Mouse (Mus musculus): ENCODE results near the gene Mrtfb.
A peak's percentile ranks its signal among the peaks of the same experiment; 100 is the strongest.

Mrtfb gene

DNA sequence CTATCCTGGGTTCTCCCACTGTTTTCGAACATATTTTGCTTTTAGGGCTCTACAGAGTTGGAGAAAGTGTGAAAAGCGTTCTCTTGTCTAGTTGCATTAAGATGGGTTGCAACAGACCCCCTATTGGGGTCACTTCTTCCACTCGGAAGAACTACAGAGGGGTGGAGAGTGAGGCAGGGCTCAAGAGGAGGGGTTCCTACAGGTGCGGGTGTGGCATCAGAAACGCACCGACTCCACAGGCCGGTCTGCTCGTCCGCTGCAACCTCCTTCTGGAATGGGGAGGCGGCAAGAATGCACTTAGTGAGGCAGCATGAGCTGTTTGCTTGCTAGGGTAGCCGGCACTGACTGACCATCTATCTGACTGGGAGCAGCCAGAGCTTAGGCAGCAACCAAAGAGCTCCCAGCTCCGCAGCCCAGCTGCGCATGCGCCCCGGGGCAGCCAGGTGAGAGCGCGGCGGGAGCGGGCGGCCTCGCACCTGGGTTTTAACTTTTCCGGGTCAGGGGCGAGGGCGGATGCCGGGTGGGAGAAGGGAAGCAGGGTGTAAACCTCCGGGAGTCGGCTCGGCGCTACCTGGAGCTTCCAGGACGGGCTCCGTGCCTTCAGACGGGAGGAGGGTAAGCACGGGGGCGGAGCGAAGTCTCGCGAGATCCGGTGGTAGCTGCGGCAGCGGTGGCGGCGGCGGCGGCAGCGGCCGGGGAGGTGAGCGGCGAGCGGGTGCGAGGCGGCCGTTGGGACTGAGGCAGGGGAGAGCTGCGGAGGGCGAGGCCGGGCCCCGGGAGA lies at the start of gene Mrtfb:
Gene Mrtfb (plus strand): TSS at position 627 of the 781 bp plus-strand sequence.
- DNase-seq (ENCODE audit: low read depth, low spot score), result peak; percentile 56

GRCm38 (mm10) chr16:13207649-13208048 lies 48.6 kb upstream of the Mrtfb start:
- no peak for DNase-seq (ENCODE audit: low read depth, low spot score)

DNA sequence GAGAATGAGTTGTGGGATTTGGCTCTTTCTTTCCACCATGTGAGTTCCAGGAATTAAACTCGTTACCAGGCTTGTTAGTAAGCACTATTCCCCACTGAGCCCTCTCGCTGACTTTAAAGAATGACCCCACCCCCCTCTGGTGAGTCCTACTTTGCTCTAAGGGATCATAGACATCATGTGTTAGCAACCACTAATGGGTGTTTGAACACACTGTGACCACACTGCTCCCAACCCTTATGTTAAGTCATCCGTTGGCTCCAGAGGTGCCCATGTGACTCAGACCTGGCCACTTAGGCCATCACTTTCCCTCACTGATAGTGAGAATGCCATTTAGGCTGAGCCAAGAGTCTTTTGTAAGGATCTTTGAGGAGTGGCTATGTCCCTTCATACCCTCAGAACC lies 48.2 kb upstream of the Mrtfb start:
- no peak for DNase-seq (ENCODE audit: low read depth, low spot score)

DNA sequence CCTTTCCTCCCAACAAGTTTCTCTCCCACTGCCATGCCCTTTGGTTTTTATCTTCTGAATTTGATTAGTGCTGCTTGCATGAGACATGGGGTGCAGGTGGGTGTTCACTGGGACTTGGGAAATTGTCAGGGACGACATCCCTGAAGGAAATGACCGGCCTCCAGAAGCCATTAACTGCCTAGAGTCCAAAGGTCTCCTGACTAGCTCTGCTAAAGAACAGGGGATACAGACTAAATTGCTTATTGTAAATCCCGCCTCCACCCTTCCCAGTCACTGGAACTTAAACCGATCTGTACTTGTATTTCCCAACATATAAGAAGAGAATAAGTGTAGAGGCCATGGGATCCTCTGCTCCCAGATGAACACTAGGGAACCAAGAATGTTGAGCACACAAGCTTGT lies 43.5 kb upstream of the Mrtfb start:
- no peak for DNase-seq (ENCODE audit: low read depth, low spot score)

DNA sequence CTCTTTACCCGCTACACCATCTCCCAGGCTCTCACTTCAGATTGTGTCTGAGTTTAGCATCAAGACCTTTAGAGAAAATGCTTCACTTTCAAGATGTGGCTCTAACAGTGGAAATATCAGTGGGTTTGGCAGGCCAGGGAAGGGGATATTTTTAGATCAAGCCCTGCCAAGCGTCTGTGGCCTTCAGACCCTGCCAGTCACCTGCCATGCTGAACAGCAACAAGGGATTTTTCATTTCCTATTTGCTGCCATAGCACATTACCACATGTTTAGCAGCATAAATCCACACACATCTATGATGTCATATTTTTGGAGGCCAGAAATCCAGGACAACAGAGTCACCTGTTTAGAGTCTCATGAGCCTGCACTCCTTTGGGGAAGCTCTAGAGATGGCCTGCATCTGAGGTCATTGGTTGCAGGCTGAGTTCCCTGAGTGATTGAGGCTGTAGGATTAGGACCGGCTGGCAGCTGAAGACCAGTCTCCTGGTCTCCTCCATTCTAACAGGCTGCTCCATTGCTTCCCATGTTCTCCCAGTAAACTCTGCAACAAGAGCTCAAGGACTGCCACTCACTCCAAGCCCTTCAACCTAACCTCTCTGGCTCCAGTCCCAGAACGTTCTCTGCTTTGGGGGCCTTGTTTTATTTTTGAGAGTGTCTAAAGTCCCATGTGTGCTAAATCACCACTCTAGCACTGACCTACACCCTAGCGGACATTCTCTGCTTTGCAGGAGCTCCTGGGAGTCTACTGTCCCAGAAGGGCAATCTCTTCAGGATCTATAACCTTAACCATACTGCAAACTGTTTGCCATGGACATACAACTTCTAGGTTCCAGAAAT lies 39.9 kb upstream of the Mrtfb start:
- DNase-seq (ENCODE audit: low read depth, low spot score), result no peak

GRCm38 (mm10) chr16:13217951-13218350 lies 38.3 kb upstream of the Mrtfb start:
- DNase-seq (ENCODE audit: low read depth, low spot score), result no peak

DNA sequence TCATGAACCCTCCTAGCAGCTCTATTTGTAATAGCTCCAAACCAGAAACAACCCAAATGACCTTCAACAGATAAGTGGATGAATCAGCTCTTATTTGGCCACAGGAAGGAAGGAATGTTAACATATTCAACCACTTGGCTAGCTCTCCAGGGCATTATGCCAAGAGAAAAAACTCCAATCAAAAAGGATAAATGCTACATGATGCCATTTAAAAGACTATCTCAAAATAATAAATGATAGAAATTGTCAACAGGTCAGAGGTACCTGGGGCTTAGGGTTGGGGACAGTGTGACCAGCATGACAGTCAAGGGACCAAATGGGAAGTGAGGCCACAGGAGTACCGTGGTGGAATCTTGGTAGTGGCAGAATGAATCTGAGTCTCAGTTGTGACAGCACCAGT lies 34.8 kb upstream of the Mrtfb start:
- no peak for DNase-seq (ENCODE audit: low read depth, low spot score)

- no peak for DNase-seq (ENCODE audit: low read depth, low spot score)
Measured at GRCm38 (mm10) chr16:13232043-13232442, 24.2 kb upstream of the Mrtfb start.

- DNase-seq (ENCODE audit: low read depth, low spot score), result no peak
Measured at GRCm38 (mm10) chr16:13232912-13233802, 23.1 kb upstream of the Mrtfb start.

DNA sequence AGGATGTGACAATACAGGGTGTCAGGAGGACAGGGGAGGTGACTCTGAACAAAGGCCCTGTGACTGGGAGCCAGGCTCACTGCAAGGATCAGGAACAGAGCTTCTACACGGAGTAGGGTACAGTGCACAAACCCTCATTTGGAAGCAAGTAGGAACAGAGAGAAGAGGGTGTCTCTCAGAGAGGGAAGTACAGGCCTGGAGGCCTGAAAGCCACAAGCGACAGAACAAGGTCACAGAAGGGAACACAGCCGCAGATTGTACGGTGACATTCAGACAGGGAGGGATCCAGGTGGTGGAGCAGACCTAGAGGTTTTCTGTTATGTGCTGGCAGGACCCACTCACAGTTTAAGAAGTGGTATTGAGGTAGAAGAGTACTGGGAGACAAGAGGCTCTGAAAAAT lies 17.2 kb upstream of the Mrtfb start:
- DNase-seq (ENCODE audit: low read depth, low spot score), result no peak

DNA sequence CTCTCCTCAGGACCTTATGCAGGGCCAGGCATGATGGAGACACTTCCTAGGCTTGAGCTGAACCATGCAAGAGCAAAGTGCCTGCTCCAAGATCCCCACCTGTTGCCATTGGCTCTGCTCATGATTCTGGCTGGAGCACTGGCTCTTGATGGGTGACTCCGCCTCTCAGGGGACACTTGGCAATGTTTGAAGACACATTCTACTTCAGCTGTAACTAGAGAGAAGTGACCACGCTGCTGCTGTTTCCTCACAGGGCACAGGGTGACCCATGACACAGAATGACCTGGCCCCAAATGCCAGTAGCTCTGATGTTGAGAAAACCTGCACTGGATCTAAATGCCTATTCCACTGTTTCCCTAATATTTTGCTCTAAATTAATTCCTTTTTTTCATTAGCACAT lies 16.7 kb upstream of the Mrtfb start:
- DNase-seq (ENCODE audit: low read depth, low spot score), result no peak

DNA sequence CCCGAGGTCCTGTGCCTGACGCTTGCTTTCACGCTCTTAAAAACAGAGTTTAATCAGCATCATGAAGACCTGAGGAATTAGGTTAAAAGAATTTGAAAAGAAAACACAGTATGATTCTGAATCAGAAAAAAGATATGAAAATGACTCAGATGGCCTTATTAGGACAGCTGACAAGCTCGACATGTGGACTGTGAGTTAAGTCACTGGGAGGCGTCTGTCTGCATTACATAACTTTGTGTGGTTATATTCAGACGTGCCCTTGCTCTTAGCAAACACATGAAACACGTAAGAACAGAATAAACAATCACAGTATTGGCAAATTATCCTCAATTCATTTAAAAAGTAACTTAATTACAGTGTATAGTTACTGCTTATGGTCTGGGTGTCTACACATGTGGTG lies 16.0 kb upstream of the Mrtfb start:
- DNase-seq (ENCODE audit: low read depth, low spot score), result no peak

DNA sequence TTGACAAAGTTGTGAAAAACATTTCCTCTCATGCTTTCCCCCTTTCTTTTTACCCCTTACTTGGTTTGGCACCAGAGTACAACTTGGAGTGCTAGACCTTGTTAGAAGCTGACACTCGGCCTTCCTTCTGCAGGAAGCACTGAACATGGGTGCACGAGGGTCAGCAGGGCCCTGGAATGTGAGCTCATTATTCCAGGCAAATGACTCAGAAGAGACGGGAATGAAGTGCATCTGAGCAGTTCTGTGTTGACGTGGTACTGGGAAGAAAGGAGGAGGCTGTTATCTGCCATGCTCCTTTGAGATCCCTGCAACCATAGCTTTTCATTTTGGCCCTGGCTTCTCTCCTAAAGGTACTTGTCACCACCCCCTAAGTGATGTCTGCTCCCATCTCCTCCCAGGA lies 10.6 kb upstream of the Mrtfb start:
- no peak for DNase-seq (ENCODE audit: low read depth, low spot score)

- no peak for DNase-seq (ENCODE audit: low read depth, low spot score)
Measured at GRCm38 (mm10) chr16:13246855-13247254, 9.4 kb upstream of the Mrtfb start.

DNA sequence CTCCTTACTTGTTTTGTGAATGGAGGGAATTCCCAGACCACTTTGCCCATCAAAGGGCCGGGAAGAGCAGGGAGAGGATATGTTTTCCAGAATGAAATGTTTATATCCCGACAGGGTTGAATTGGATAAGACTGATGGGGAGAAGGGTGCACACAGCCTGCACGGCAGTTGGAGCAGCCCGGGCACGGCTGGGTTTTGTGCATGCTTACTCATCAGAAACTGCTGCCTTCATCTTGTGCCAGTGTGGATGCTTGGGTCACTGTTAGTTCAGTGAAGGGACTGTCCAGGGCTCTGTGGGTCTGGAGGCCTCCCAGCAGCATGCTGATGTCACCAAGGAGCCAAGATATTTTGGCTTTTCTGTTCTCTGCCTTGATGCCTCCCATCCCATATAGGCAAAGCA lies 6.2 kb upstream of the Mrtfb start:
- no peak for DNase-seq (ENCODE audit: low read depth, low spot score)

DNA sequence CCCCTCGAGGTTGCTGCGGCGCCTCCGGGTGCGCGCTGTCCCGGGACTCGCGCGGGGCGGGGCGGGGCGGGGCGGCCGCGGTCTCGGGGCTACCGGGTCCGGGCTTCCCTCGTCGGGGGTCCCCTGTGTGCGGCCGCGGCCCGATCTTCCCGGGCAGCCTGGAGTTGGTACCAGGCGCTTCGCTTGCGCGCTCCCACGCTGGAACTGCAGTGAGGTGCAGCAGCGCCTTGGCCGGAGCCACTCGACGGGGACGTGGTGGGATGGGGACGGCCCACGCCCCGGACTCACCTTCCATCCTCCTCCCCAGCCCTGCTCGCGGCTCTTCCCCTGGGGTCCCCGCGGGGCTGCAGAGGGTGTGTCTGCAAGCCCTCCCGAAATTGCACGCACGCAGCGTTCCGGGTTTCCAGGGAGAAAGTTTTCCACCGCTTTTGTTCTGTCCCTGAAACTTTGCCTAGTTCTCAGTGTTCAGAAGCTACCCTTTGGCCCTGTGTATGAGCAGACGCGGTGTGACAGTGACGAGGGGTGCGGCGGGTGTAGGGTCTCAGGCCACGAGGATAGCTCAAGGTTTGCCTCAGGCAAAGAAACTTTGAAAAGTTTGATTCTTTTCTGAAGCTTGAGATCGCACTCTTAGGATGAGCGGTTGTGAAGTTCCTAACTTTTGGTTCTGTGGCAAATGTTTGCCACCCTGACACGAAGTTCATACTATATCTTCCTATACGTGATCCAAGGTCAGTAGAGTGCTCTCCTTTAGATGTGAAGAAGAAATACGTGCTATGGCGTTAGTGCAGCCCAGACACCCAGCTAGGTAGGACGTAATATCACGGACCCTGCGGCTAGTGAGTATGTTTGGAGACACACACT lies 616 bp downstream of the Mrtfb start:
- DNase-seq (ENCODE audit: low read depth, low spot score), result no peak

GRCm38 (mm10) chr16:13257528-13257835 lies 1.2 kb downstream of the Mrtfb start:
- no peak for DNase-seq (ENCODE audit: low read depth, low spot score)

- DNase-seq (ENCODE audit: low read depth, low spot score), result no peak
Measured at GRCm38 (mm10) chr16:13259026-13259425, 2.7 kb downstream of the Mrtfb start.

GRCm38 (mm10) chr16:13266312-13266711 lies 10.0 kb downstream of the Mrtfb start:
- peak; percentile 14 for DNase-seq (ENCODE audit: low read depth, low spot score)

DNA sequence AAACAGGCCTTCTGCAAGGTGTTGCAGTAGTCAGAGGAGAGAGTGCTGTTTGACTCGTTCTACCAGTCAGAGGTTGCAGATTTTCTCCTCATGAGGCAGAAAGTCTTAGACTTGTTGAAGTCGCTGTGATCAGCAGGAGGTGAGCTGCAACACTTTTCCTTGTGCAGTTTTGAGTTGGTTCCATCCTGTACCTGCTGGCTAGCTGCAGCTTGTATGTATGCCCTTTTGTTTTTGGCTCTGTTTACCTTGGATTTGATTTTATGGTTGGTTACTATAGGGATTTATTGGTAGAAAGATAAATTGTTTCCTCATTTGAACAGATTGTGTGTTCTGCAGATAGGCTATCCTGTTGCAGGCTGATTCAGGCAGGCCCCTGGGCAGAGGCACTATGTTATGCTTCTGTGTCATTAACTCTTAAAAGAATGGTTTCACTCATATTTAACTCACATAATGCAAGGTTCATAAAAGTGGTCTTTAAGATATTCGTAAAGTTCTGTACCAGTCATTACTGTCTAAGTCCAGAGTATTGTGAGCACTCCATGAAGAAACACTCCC lies 11.1 kb downstream of the Mrtfb start:
- DNase-seq (ENCODE audit: low read depth, low spot score), result no peak

GRCm38 (mm10) chr16:13269426-13269825 lies 13.1 kb downstream of the Mrtfb start:
- no peak for DNase-seq (ENCODE audit: low read depth, low spot score)

Data from brain, embryonic 18.5 days (tissue).